Mouse (Mus musculus): ENCODE results near the gene Olfr308.
"Not testable (repeated sequence)": the region's sequence is repeated elsewhere in the genome, so short reads cannot be mapped to it uniquely, and the experiment has no call there.

Olfr308 gene

GRCm38 (mm10) chr7:86325530-86325929 is at the start of gene Olfr308:
Gene Olfr308 (minus strand): TSS chr7:86325630.
- in situ Hi-C loops (cut with MboI, MseI) = no loop called here

- in situ Hi-C loops (cut with MboI, MseI) = no loop called here
These were observed 41.4 kb upstream of the Olfr308 start, which contains the start of gene Olfr305 for GRCm38 (mm10) chr7:86366828-86367227. Gene Olfr305 (minus strand): TSS chr7:86366928.

DNA sequence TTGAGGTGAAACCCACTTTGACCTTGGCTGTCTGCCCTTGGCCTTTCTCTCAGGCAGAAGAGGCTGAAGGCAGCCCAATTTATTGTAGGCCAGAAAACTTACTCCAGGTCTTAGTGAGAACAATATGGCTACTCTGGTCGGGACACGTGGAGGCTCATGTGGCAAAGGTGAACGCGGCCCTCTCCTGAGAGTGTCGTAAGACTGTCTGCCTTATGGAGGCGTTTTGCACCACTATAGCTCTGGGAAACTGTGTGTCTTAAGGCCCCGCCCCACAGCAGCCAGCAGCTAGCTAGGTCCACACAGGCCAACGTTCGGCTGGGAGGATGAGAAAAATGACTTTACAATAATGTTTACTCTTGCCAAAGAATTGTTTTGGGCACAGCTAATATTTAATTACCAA is 20.9 kb upstream of the Olfr308 start:
- in situ Hi-C loops (cut with MboI, MseI) = not testable (repeated sequence)

DNA sequence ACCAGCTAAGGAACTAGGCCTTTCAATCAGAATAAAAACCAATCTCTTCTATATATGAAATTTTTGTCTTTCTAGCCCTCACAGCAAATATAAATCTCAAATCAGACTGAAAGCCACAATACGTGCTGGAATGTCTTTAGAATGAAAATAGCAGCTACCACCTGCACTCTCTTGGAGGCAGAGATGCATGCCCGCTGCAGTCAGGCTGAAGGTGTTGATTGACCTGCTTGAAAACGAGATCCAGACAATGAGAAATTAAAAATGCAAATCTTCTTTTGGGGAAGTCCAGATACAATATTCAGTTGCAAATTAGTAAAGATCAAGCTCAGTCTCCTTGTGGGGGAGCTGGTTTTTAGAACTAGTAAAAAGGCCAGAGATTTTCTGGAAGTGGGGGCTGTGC is 18.8 kb upstream of the Olfr308 start:
- in situ Hi-C loops (cut with MboI, MseI) = no loop called here

GRCm38 (mm10) chr7:86342881-86343565 is 17.6 kb upstream of the Olfr308 start:
- in situ Hi-C loops (cut with MboI, MseI) = no loop called here

DNA sequence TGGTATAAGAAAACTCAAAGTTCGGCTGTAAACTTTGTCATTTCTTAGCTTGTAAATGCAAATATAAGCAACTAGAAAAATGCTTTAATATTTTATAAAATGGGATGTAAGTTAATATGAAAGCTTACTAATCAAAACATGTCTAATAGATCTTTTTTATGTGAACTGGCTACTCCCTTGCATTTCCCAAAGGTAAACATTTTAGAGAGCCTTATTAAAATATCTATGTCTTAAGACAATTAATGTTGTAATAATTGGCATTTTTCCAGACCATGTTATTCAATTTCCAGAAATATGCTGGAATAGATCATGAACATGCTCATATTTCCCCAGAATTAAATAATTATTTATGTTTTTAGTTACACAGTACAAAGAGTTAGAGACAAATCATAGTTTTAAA is 12.1 kb upstream of the Olfr308 start, which contains the start of gene Olfr307:
TSS of gene Olfr307 (minus strand) at position 101 of the 400 bp plus-strand sequence.
- in situ Hi-C loops (cut with MboI, MseI) = no loop called here

DNA sequence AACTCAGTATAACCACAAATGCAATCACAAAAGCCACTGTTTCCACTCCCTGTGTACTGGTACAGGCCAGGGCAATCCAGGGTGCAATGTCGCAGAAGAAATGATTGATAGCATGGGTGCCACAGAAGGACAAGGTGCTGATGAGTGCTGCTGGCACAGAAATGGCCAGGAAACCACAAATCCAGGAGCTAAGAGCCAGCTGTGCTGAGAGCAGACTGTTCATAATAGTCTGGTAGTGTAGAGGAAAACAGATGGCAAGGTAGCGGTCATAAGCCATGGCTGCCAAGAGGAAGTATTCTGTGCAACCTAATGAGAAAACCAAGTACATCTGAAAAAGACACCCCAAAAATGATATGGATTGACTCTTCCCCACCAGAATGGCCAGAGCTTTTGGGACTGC is 4.1 kb downstream of the Olfr308 start:
- in situ Hi-C loops (cut with MboI, MseI) = no loop called here

DNA sequence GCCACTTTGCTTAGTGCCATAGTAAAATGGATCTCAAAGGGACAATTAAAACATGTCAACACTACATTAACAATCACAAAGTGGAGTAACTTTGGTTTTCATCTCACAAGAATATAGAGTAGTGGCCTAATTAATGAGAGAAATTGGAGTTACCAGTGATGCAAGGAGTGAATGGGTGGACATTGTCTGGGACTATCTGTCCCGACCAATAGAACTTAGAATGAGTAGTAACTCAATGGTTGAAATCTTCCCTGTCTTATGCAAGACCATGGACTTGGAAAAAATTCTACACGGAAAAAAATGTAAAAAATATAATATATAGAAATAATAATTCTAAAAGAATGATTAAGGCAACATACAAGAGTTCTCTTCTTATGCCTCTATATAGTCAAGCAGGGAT is 11.8 kb downstream of the Olfr308 start, which contains the start of gene Olfr309:
TSS of gene Olfr309 (minus strand) at position 101 of the 400 bp plus-strand sequence.
- in situ Hi-C loops (cut with MboI, MseI) = no loop called here

GRCm38 (mm10) chr7:86277072-86277471 is 48.4 kb downstream of the Olfr308 start, which contains the start of gene Olfr310:
Gene Olfr310 (minus strand): TSS chr7:86277172.
- in situ Hi-C loops (cut with MboI, MseI) = no loop called here
